Mouse (Mus musculus): ENCODE measurements around the gene Unc13d.
A peak's percentile ranks its signal among the peaks of the same experiment; 100 is the strongest.

The Unc13d gene

GRCm38 (mm10) chr11:116076836-116077235, 925 bp downstream of the Unc13d start:
- no peak for DNase-seq (ENCODE audit: low spot score in 2 of 2)

GRCm38 (mm10) chr11:116076266-116076540, 1.6 kb downstream of the Unc13d start:
- DNase-seq (ENCODE audit: low spot score in 2 of 2), result no peak

GRCm38 (mm10) chr11:116075539-116076265, 2.1 kb downstream of the Unc13d start:
- no peak for DNase-seq (ENCODE audit: low spot score in 2 of 2)

GRCm38 (mm10) chr11:116074436-116074991, 3.2 kb downstream of the Unc13d start:
- DNase-seq (ENCODE audit: low spot score in 2 of 2), result no peak

GRCm38 (mm10) chr11:116072608-116073007, 5.2 kb downstream of the Unc13d start:
- no peak for DNase-seq (ENCODE audit: low spot score in 2 of 2)

- DNase-seq (ENCODE audit: low spot score in 2 of 2), result no peak
Observed at GRCm38 (mm10) chr11:116071510-116071909, 6.3 kb downstream of the Unc13d start.

GRCm38 (mm10) chr11:116065345-116065744, 12.4 kb downstream of the Unc13d start:
- no peak for DNase-seq (ENCODE audit: low spot score in 2 of 2)

- no peak for DNase-seq (ENCODE audit: low spot score in 2 of 2)
Observed at GRCm38 (mm10) chr11:116064187-116064867, 13.4 kb downstream of the Unc13d start.

- DNase-seq (ENCODE audit: low spot score in 2 of 2), result no peak
Observed at GRCm38 (mm10) chr11:116063562-116063961, 14.2 kb downstream of the Unc13d start.

GRCm38 (mm10) chr11:116062521-116062920, 15.2 kb downstream of the Unc13d start:
- no peak for DNase-seq (ENCODE audit: low spot score in 2 of 2)

GRCm38 (mm10) chr11:116061641-116062415, 15.9 kb downstream of the Unc13d start:
- DNase-seq (ENCODE audit: low spot score in 2 of 2), result peak; percentile 61 to 67

- no peak for DNase-seq (ENCODE audit: low spot score in 2 of 2)
Observed at GRCm38 (mm10) chr11:116060596-116060995, 17.2 kb downstream of the Unc13d start.

GRCm38 (mm10) chr11:116059691-116060025, 18.1 kb downstream of the Unc13d start:
- DNase-seq (ENCODE audit: low spot score in 2 of 2), result no peak

- DNase-seq (ENCODE audit: low spot score in 2 of 2), result no peak
Observed at GRCm38 (mm10) chr11:116058868-116059690, 18.7 kb downstream of the Unc13d start.

- DNase-seq (ENCODE audit: low spot score in 2 of 2), result peak; percentile 55 to 61
Observed at GRCm38 (mm10) chr11:116058022-116058614, 19.6 kb downstream of the Unc13d start.

- no peak for DNase-seq (ENCODE audit: low spot score in 2 of 2)
Observed at GRCm38 (mm10) chr11:116057237-116057881, 20.4 kb downstream of the Unc13d start.

GRCm38 (mm10) chr11:116055873-116056272, 21.9 kb downstream of the Unc13d start:
- no peak for DNase-seq (ENCODE audit: low spot score in 2 of 2)

GRCm38 (mm10) chr11:116053510-116054229, 24.1 kb downstream of the Unc13d start:
- no peak for DNase-seq (ENCODE audit: low spot score in 2 of 2)

- DNase-seq (ENCODE audit: low spot score in 2 of 2), result no peak
Observed at GRCm38 (mm10) chr11:116050196-116050595, 27.6 kb downstream of the Unc13d start.

GRCm38 (mm10) chr11:116049610-116050009, 28.2 kb downstream of the Unc13d start:
- no peak for DNase-seq (ENCODE audit: low spot score in 2 of 2)
